Mouse (Mus musculus) small intestine, adult 10 weeks (tissue): ENCODE data around the gene Nlrc3. TPM values are rescaled to one million over a fixed set of nuclear protein-coding genes. Genes with fewer than 3 reads are reported as not detected.

ENCODE experiments used
- polyA plus RNA-seq: library from polyadenylated mRNA; stranded (reverse); fragments of 350-450 nt; fragmentation: Illumina TruSeq; extraction: RNeasy Lipid Tissue Mini Kit (QIAGEN cat#74804); gene quantifications from one replicate; pipeline ENCODE4 v1.2.3, GENCODE M21; 2014; ENCODE audit warnings: low replicate concordance

Gene Nlrc3
- polyA plus RNA-seq = 2.1 TPM

GRCm38 (mm10) chr16:3976251-3976671 lies at the start of gene Nlrc3:
Nlrc3 (minus strand) TSS chr16:3976632.

GRCm38 (mm10) chr16:4003489-4004398 lies 27.3 kb upstream of the Nlrc3 start, which contains the start of gene Slx4:
Slx4 (minus strand) TSS chr16:4003770.

GRCm38 (mm10) chr16:3908537-3909111 lies 67.8 kb downstream of the Nlrc3 start, which contains the start of the genes 1700037C18Rik and Cluap1:
1700037C18Rik (minus strand) TSS chr16:3908689.
Cluap1 (plus strand) TSS chr16:3908801.

Other genes starting within 250 kb of the Nlrc3 start
- gene Zfp263, start 232.5 kb downstream of the Nlrc3 start, polyA plus RNA-seq = 39.3 TPM
- not detected for gene Olfr15, start 145.8 kb downstream of the Nlrc3 start, polyA plus RNA-seq
- gene Zfp174, start 129.4 kb downstream of the Nlrc3 start, polyA plus RNA-seq = 1.5 TPM
- 150 TPM for gene Naa60, start 104.3 kb downstream of the Nlrc3 start, polyA plus RNA-seq
- 14.5 TPM for gene Zfp597, start 92.1 kb downstream of the Nlrc3 start, polyA plus RNA-seq
- gene Gm20695, start 92.0 kb downstream of the Nlrc3 start, polyA plus RNA-seq = 1.3 TPM
- not detected for gene 1700037C18Rik, start 67.9 kb downstream of the Nlrc3 start, polyA plus RNA-seq
- gene Cluap1, start 67.8 kb downstream of the Nlrc3 start, polyA plus RNA-seq = 10.1 TPM
- gene Slx4, start 27.1 kb upstream of the Nlrc3 start, polyA plus RNA-seq = 16.0 TPM
- 226 TPM for gene Dnase1, start 60.3 kb upstream of the Nlrc3 start, polyA plus RNA-seq
- gene Trap1, start 101.2 kb upstream of the Nlrc3 start, polyA plus RNA-seq = 23.0 TPM
- gene Crebbp, start 237.4 kb upstream of the Nlrc3 start, polyA plus RNA-seq = 10.8 TPM